Mouse (Mus musculus) ES-Bruce4 (cell line): ENCODE measurements around the gene Rnls. TPM values are rescaled to one million over a fixed set of nuclear protein-coding genes. Genes with fewer than 3 reads are reported as not detected.

ENCODE experiments used
- H3K27ac ChIP-seq: 2 replicates; pipeline ENCODE4 v1.5.1; 2012; ENCODE audit warnings: low read length, inconsistent platforms; ENCODE audit not compliant: insufficient read depth
- H3K27me3 ChIP-seq: 2 replicates; pipeline ENCODE4 v1.6.1; 2012; ENCODE audit warnings: mild to moderate bottlenecking, low read length, inconsistent platforms; ENCODE audit not compliant: control insufficient read depth, poor library complexity, insufficient read depth, severe bottlenecking
- H3K36me3 ChIP-seq: 2 replicates; pipeline ENCODE4 v1.6.1; 2012; ENCODE audit warnings: inconsistent platforms, mild to moderate bottlenecking, low read length, moderate library complexity; ENCODE audit not compliant: control insufficient read depth, poor library complexity, insufficient read depth, severe bottlenecking
- H3K4me1 ChIP-seq: one replicate; pipeline ENCODE4 v1.8.1; 2011; ENCODE audit warnings: low read length; ENCODE audit not compliant: control insufficient read depth, insufficient read depth
- H3K4me3 ChIP-seq: 2 replicates; pipeline ENCODE4 v1.5.1; 2011; ENCODE audit warnings: low read depth, mild to moderate bottlenecking, low read length
- H3K9ac ChIP-seq: 2 replicates; pipeline ENCODE4 v1.6.1; 2012; ENCODE audit warnings: low read depth, mild to moderate bottlenecking, inconsistent platforms; ENCODE audit not compliant: poor library complexity, severe bottlenecking
- H3K9me3 ChIP-seq: replicated peaks from 2 replicates; pipeline ENCODE4 v1.6.1; 2012; ENCODE audit warnings: mild to moderate bottlenecking, low read length, inconsistent platforms; ENCODE audit not compliant: control insufficient read depth, poor library complexity, insufficient read depth, severe bottlenecking
- CTCF ChIP-seq: IDR thresholded peaks from one replicate; pipeline ENCODE4 v1.8.1; 2011; ENCODE audit warnings: low read depth, low read length
- EP300 ChIP-seq: IDR thresholded peaks from 2 replicates; pipeline ENCODE4 v1.6.1; 2011; ENCODE audit warnings: low read depth, low read length; ENCODE audit not compliant: insufficient read depth
- POLR2A ChIP-seq: IDR thresholded peaks from one replicate; pipeline ENCODE4 v1.8.1; 2011; ENCODE audit warnings: low read length; ENCODE audit not compliant: insufficient read depth
- polyA plus RNA-seq: library from polyadenylated mRNA; stranded (reverse); fragments of >200 nt; gene quantifications from 2 replicates; pipeline ENCODE4 v1.2.4, GENCODE M21; 2011; ENCODE audit warnings: low read depth; ENCODE audit not compliant: missing spikeins, insufficient read depth, insufficient read length

Rnls gene
- polyA plus RNA-seq, 1 experiment = 0.43 TPM

DNA sequence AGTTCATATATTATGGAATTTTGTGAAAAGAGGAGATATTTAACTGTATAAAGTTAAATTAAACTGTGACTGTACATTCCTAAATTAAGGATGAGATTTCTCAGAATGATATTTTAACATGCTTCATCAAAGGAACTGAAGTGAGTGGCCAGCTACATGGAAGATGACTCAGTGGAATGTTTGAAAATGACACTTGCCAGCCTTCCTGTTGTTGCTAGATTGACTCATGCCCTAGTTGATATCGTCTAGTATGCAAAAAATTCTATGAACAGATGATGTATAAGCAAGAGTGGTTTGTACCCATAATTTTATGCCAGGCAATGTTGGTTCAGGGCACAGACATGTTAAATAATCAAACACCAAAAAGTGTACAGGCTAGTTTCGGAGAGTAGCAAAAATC lies 232.2 kb downstream of the Rnls start:
- H3K36me3 ChIP-seq = no peaks in the 10 kb centered on the region
- no peak for TF ChIP-seq POLR2A
- no peak for TF ChIP-seq CTCF
- TF ChIP-seq EP300 = no peak
- H3K4me1 ChIP-seq = no peaks in the 10 kb centered on the region
- H3K27ac ChIP-seq = no peak overlapping the region
- no peaks in the 10 kb centered on the region for H3K9me3 ChIP-seq
- H3K27me3 ChIP-seq = no peaks in the 10 kb centered on the region; the same call in 1 of the 2 replicates
- H3K4me3 ChIP-seq = no peak overlapping the region
- H3K9ac ChIP-seq = no peak overlapping the region

- TF ChIP-seq CTCF = no peak
- TF ChIP-seq POLR2A = no peak
- TF ChIP-seq EP300 = no peak
- no peak overlapping the region for H3K4me3 ChIP-seq
- no peaks in the 10 kb centered on the region for H3K4me1 ChIP-seq
- no peaks in the 10 kb centered on the region for H3K9me3 ChIP-seq
- no peaks in the 10 kb centered on the region; the same call in 1 of the 2 replicates for H3K27me3 ChIP-seq
- H3K27ac ChIP-seq = no peak overlapping the region
- H3K36me3 ChIP-seq = no peaks in the 10 kb centered on the region
- H3K9ac ChIP-seq = no peak overlapping the region
These were observed 232.9 kb downstream of the Rnls start for GRCm38 (mm10) chr19:33159192-33159591.

- Histone ChIP-seq H3K9ac (no peak overlapping the region), H3K9me3 (no peaks in the 10 kb centered on the region), H3K27me3 (no peaks in the 10 kb centered on the region; the same call in 1 of the 2 replicates), H3K27ac (no peak overlapping the region), H3K36me3 (no peaks in the 10 kb centered on the region), H3K4me1 (no peaks in the 10 kb centered on the region), H3K4me3 (no peak overlapping the region)
- no peak for TF ChIP-seq CTCF
- no peak for TF ChIP-seq POLR2A
These were observed 233.9 kb downstream of the Rnls start for GRCm38 (mm10) chr19:33158234-33158633.

- H3K4me3 ChIP-seq = no peak overlapping the region
- no peak overlapping the region for H3K27ac ChIP-seq
- no peak overlapping the region for H3K9ac ChIP-seq
- H3K4me1 ChIP-seq = no peaks in the 10 kb centered on the region
- H3K9me3 ChIP-seq = no peaks in the 10 kb centered on the region
- no peaks in the 10 kb centered on the region for H3K36me3 ChIP-seq
- no peaks in the 10 kb centered on the region for H3K27me3 ChIP-seq
- no peak for TF ChIP-seq EP300
- TF ChIP-seq CTCF = no peak
- TF ChIP-seq POLR2A = no peak
These were observed 243.7 kb downstream of the Rnls start for GRCm38 (mm10) chr19:33148411-33148810.

DNA sequence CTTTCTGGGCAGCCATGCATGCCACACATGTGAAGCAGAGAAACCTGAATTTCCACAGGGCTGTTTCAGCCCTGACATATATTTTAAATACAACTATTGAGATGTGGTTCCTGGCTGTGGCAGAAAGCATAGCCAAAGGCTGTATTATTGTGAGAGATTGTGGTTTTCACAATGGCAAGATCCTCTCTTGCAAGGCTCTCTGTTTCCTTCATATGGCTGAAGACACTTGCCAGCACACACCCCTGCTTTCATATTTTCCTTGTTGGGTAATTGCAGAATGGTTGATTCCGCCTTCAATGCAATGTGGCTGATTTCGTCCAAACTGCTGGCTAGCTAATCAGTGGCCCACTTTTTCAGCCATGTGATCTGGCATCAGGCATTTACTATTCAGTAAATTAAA lies 248.9 kb downstream of the Rnls start:
- TF ChIP-seq EP300 (no peak), CTCF (no peak), POLR2A (no peak)
- H3K27ac ChIP-seq = no peak overlapping the region
- no peak overlapping the region for H3K4me3 ChIP-seq
- no peaks in the 10 kb centered on the region for H3K4me1 ChIP-seq
- H3K27me3 ChIP-seq = no peaks in the 10 kb centered on the region
- no peaks in the 10 kb centered on the region for H3K9me3 ChIP-seq
- H3K9ac ChIP-seq = no peak overlapping the region
- no peaks in the 10 kb centered on the region for H3K36me3 ChIP-seq

- Histone ChIP-seq H3K36me3 (no peaks in the 10 kb centered on the region), H3K27ac (no peak overlapping the region), H3K27me3 (no peaks in the 10 kb centered on the region), H3K9ac (no peak overlapping the region), H3K9me3 (no peaks in the 10 kb centered on the region), H3K4me1 (no peaks in the 10 kb centered on the region), H3K4me3 (no peak overlapping the region)
- TF ChIP-seq EP300 (no peak), CTCF (no peak), POLR2A (no peak)
These were observed 254.8 kb downstream of the Rnls start for GRCm38 (mm10) chr19:33137316-33137715.
